Mouse (Mus musculus): ENCODE measurements around the gene Efemp2. TPM values are rescaled to one million over a fixed set of nuclear protein-coding genes. Genes with fewer than 3 reads are reported as not detected.
A peak's percentile ranks its signal among the peaks of the same experiment; 100 is the strongest.

The Efemp2 gene
- total RNA-seq, 2 experiments from 2014 or later: 56.9 to 91.1 TPM

GRCm38 (mm10) chr19:5448354-5449150, 25.2 kb upstream of the Efemp2 start:
- DNase-seq (ENCODE audit: low spot score in 2 of 2): peak; percentile 40 to 49

GRCm38 (mm10) chr19:5449673-5450072, 24.1 kb upstream of the Efemp2 start:
- no peak for DNase-seq (ENCODE audit: low spot score in 2 of 2)

- no peak for DNase-seq (ENCODE audit: low spot score in 2 of 2)
Observed at GRCm38 (mm10) chr19:5451766-5452165, 22.0 kb upstream of the Efemp2 start.

GRCm38 (mm10) chr19:5455037-5455436, 18.7 kb upstream of the Efemp2 start:
- no peak for DNase-seq (ENCODE audit: low spot score in 2 of 2)

- no peak for DNase-seq (ENCODE audit: low spot score in 2 of 2)
Observed at GRCm38 (mm10) chr19:5455568-5455967, 18.2 kb upstream of the Efemp2 start.

- DNase-seq (ENCODE audit: low spot score in 2 of 2): no peak
Observed at GRCm38 (mm10) chr19:5456241-5456921, 17.4 kb upstream of the Efemp2 start.

- DNase-seq (ENCODE audit: low spot score in 2 of 2): peak; percentile 93 to 94
Observed at GRCm38 (mm10) chr19:5456922-5457745, 16.6 kb upstream of the Efemp2 start.

- DNase-seq (ENCODE audit: low spot score in 2 of 2): no peak
Observed at GRCm38 (mm10) chr19:5457746-5458442, 15.9 kb upstream of the Efemp2 start, which contains the start of gene Ccdc85b. TSS of gene Ccdc85b (minus strand) at chr19:5457894.

- DNase-seq (ENCODE audit: low spot score in 2 of 2): no peak
Observed at GRCm38 (mm10) chr19:5459019-5459418, 14.7 kb upstream of the Efemp2 start.

- no peak for DNase-seq (ENCODE audit: low spot score in 2 of 2)
Observed at GRCm38 (mm10) chr19:5459896-5460295, 13.9 kb upstream of the Efemp2 start.

- DNase-seq (ENCODE audit: low spot score in 2 of 2): peak; percentile 82 to 84
Observed at GRCm38 (mm10) chr19:5460465-5460911, 13.3 kb upstream of the Efemp2 start, which contains the start of gene Fibp. TSS of gene Fibp (plus strand) at chr19:5460615.

- DNase-seq (ENCODE audit: low spot score in 2 of 2): no peak
Observed at GRCm38 (mm10) chr19:5461411-5461810, 12.3 kb upstream of the Efemp2 start.

- no peak for DNase-seq (ENCODE audit: low spot score in 2 of 2)
Observed at GRCm38 (mm10) chr19:5463212-5463611, 10.5 kb upstream of the Efemp2 start.

- DNase-seq (ENCODE audit: low spot score in 2 of 2): peak; percentile 37 to 60
Observed at GRCm38 (mm10) chr19:5463791-5464562, 9.8 kb upstream of the Efemp2 start.

- DNase-seq (ENCODE audit: low spot score in 2 of 2): no peak
Observed at GRCm38 (mm10) chr19:5465037-5465436, 8.7 kb upstream of the Efemp2 start.

GRCm38 (mm10) chr19:5466916-5467500, 6.7 kb upstream of the Efemp2 start:
- no peak for DNase-seq (ENCODE audit: low spot score in 2 of 2)

- no peak for DNase-seq (ENCODE audit: low spot score in 2 of 2)
Observed at GRCm38 (mm10) chr19:5468374-5468773, 5.4 kb upstream of the Efemp2 start, which contains the start of gene Ctsw. TSS of gene Ctsw (minus strand) at chr19:5468507.

- no peak for DNase-seq (ENCODE audit: low spot score in 2 of 2)
Observed at GRCm38 (mm10) chr19:5471846-5472245, 1.9 kb upstream of the Efemp2 start.

- no peak for DNase-seq (ENCODE audit: low spot score in 2 of 2)
Observed at GRCm38 (mm10) chr19:5472857-5473256, 897 bp upstream of the Efemp2 start.
